Mouse (Mus musculus): ENCODE measurements around the gene Zfp287. TPM values are rescaled to one million over a fixed set of nuclear protein-coding genes. Genes with fewer than 3 reads are reported as not detected.
"Not testable (repeated sequence)": the region's sequence is repeated elsewhere in the genome, so short reads cannot be mapped to it uniquely, and the experiment has no call there.

Zfp287 gene
- polyA plus RNA-seq, 1 experiment from 2014 or later = 14.0 TPM

- 77% methylated on average over 11 of the region's 11 CpGs for WGBS
- Histone ChIP-seq H3K4me2 (replicated peaks; ENCODE audit: low read depth, low read length) (no peak overlapping the region), H3K27ac (ENCODE audit: low read depth, low read length) (no peak overlapping the region), H3K4me1 (replicated peaks; ENCODE audit: control insufficient read depth, insufficient read depth, low read length) (no peaks in the 10 kb centered on the region; the same call in 1 of the 2 replicates), H3K4me3 (ENCODE audit: low read depth, low read length) (no peak overlapping the region), H3K9me3 (ENCODE audit: control insufficient read depth, low read length) (no peaks in the 10 kb centered on the region), H3K9ac (ENCODE audit: low read depth, low read length) (no peak overlapping the region), H3K27me3 (ENCODE audit: control insufficient read depth, insufficient read depth, low read length) (no peaks in the 10 kb centered on the region; the same call in 1 of the 2 replicates), H3K36me3 (ENCODE audit: control insufficient read depth, insufficient read depth, low read length) (no peaks in the 10 kb centered on the region)
- ATAC-seq (ENCODE audit: low FRiP score) = no peak
- DNase-seq (ENCODE audit: low spot score) = no peak
Observed at GRCm38 (mm10) chr11:62752191-62752590, 20.5 kb upstream of the Zfp287 start.

GRCm38 (mm10) chr11:62749445-62749844 is 17.7 kb upstream of the Zfp287 start:
- not testable (repeated sequence) for H3K9me3 ChIP-seq (ENCODE audit: control insufficient read depth, low read length); H3K4me3 ChIP-seq (ENCODE audit: low read depth, low read length); H3K27ac ChIP-seq (ENCODE audit: low read depth, low read length); H3K36me3 ChIP-seq (ENCODE audit: control insufficient read depth, insufficient read depth, low read length); H3K27me3 ChIP-seq (ENCODE audit: control insufficient read depth, insufficient read depth, low read length); H3K9ac ChIP-seq (ENCODE audit: low read depth, low read length); H3K4me1 ChIP-seq (replicated peaks; ENCODE audit: control insufficient read depth, insufficient read depth, low read length); DNase-seq (ENCODE audit: low spot score); H3K4me2 ChIP-seq (replicated peaks; ENCODE audit: low read depth, low read length); ATAC-seq (ENCODE audit: low FRiP score)
- WGBS = 92% methylated on average over 13 of the region's 13 CpGs

GRCm38 (mm10) chr11:62748062-62748461 is 16.4 kb upstream of the Zfp287 start:
- DNase-seq (ENCODE audit: low spot score) (no peak), ATAC-seq (ENCODE audit: low FRiP score) (no peak)
- no peak overlapping the region for H3K9ac ChIP-seq (ENCODE audit: low read depth, low read length)
- no peaks in the 10 kb centered on the region for H3K36me3 ChIP-seq (ENCODE audit: control insufficient read depth, insufficient read depth, low read length)
- H3K4me1 ChIP-seq (replicated peaks; ENCODE audit: control insufficient read depth, insufficient read depth, low read length) = no peaks in the 10 kb centered on the region
- H3K27ac ChIP-seq (ENCODE audit: low read depth, low read length) = no peak overlapping the region
- no peak overlapping the region for H3K4me3 ChIP-seq (ENCODE audit: low read depth, low read length)
- no peaks in the 10 kb centered on the region for H3K9me3 ChIP-seq (ENCODE audit: control insufficient read depth, low read length)
- no peaks in the 10 kb centered on the region; the same call in 1 of the 2 replicates for H3K27me3 ChIP-seq (ENCODE audit: control insufficient read depth, insufficient read depth, low read length)
- no peak overlapping the region for H3K4me2 ChIP-seq (replicated peaks; ENCODE audit: low read depth, low read length)
- WGBS = 68% methylated on average over 4 of the region's 4 CpGs

- Histone ChIP-seq H3K4me2 (replicated peaks; ENCODE audit: low read depth, low read length) (no peak overlapping the region), H3K36me3 (ENCODE audit: control insufficient read depth, insufficient read depth, low read length) (no peaks in the 10 kb centered on the region), H3K4me1 (replicated peaks; ENCODE audit: control insufficient read depth, insufficient read depth, low read length) (no peaks in the 10 kb centered on the region), H3K27ac (ENCODE audit: low read depth, low read length) (no peak overlapping the region), H3K9me3 (ENCODE audit: control insufficient read depth, low read length) (no peaks in the 10 kb centered on the region), H3K4me3 (ENCODE audit: low read depth, low read length) (no peak overlapping the region), H3K9ac (ENCODE audit: low read depth, low read length) (no peak overlapping the region), H3K27me3 (ENCODE audit: control insufficient read depth, insufficient read depth, low read length) (no peaks in the 10 kb centered on the region; the same call in 1 of the 2 replicates)
- DNase-seq (ENCODE audit: low spot score) (no peak), ATAC-seq (ENCODE audit: low FRiP score) (no peak)
- 79% methylated on average over 9 of the region's 9 CpGs for WGBS
Observed at GRCm38 (mm10) chr11:62747227-62747626, 15.5 kb upstream of the Zfp287 start.

- WGBS = 2% methylated on average over 27 of the region's 27 CpGs
- no peak overlapping the region for H3K27ac ChIP-seq (ENCODE audit: low read depth, low read length)
- H3K36me3 ChIP-seq (ENCODE audit: control insufficient read depth, insufficient read depth, low read length) = no peaks in the 10 kb centered on the region
- peak; percentile 69 for ATAC-seq (ENCODE audit: low FRiP score)
- H3K27me3 ChIP-seq (ENCODE audit: control insufficient read depth, insufficient read depth, low read length) = no peaks in the 10 kb centered on the region; the same call in 1 of the 2 replicates
- H3K4me1 ChIP-seq (replicated peaks; ENCODE audit: control insufficient read depth, insufficient read depth, low read length) = no peaks in the 10 kb centered on the region
- H3K9ac ChIP-seq (ENCODE audit: low read depth, low read length) = peak overlapping the region; percentile 23; the same call in 1 of the 2 replicates
- H3K9me3 ChIP-seq (ENCODE audit: control insufficient read depth, low read length) = no peaks in the 10 kb centered on the region
- DNase-seq (ENCODE audit: low spot score) = peak; percentile 76
- peak overlapping the region; percentile 64 for H3K4me2 ChIP-seq (replicated peaks; ENCODE audit: low read depth, low read length)
- peak overlapping the region; percentile 34 for H3K4me3 ChIP-seq (ENCODE audit: low read depth, low read length)
Observed at GRCm38 (mm10) chr11:62746001-62746533, 14.4 kb upstream of the Zfp287 start.

GRCm38 (mm10) chr11:62744103-62744502 is 12.4 kb upstream of the Zfp287 start:
- Histone ChIP-seq H3K4me3 (ENCODE audit: low read depth, low read length) (no peak overlapping the region), H3K9ac (ENCODE audit: low read depth, low read length) (no peak overlapping the region), H3K9me3 (ENCODE audit: control insufficient read depth, low read length) (no peaks in the 10 kb centered on the region), H3K27me3 (ENCODE audit: control insufficient read depth, insufficient read depth, low read length) (no peaks in the 10 kb centered on the region; the same call in 1 of the 2 replicates), H3K4me2 (replicated peaks; ENCODE audit: low read depth, low read length) (no peak overlapping the region), H3K27ac (ENCODE audit: low read depth, low read length) (no peak overlapping the region), H3K36me3 (ENCODE audit: control insufficient read depth, insufficient read depth, low read length) (no peaks in the 10 kb centered on the region), H3K4me1 (replicated peaks; ENCODE audit: control insufficient read depth, insufficient read depth, low read length) (no peaks in the 10 kb centered on the region)
- 50% methylated on average over 5 of the region's 5 CpGs for WGBS
- ATAC-seq (ENCODE audit: low FRiP score) (no peak), DNase-seq (ENCODE audit: low spot score) (peak; percentile 80)

GRCm38 (mm10) chr11:62742261-62742957 is 10.7 kb upstream of the Zfp287 start:
- Histone ChIP-seq H3K9ac (ENCODE audit: low read depth, low read length) (no peak overlapping the region), H3K27ac (ENCODE audit: low read depth, low read length) (no peak overlapping the region), H3K36me3 (ENCODE audit: control insufficient read depth, insufficient read depth, low read length) (no peaks in the 10 kb centered on the region), H3K4me2 (replicated peaks; ENCODE audit: low read depth, low read length) (no peak overlapping the region), H3K9me3 (ENCODE audit: control insufficient read depth, low read length) (no peaks in the 10 kb centered on the region), H3K4me1 (replicated peaks; ENCODE audit: control insufficient read depth, insufficient read depth, low read length) (no peaks in the 10 kb centered on the region), H3K4me3 (ENCODE audit: low read depth, low read length) (no peak overlapping the region), H3K27me3 (ENCODE audit: control insufficient read depth, insufficient read depth, low read length) (no peaks in the 10 kb centered on the region; the same call in 1 of the 2 replicates)
- 72% methylated on average over 10 of the region's 10 CpGs for WGBS
- DNase-seq (ENCODE audit: low spot score) (no peak), ATAC-seq (ENCODE audit: low FRiP score) (no peak)

- WGBS = 92% methylated on average over 2 of the region's 2 CpGs
- ATAC-seq (ENCODE audit: low FRiP score) = no peak
Observed at GRCm38 (mm10) chr11:62741186-62741585, 9.5 kb upstream of the Zfp287 start.

GRCm38 (mm10) chr11:62732665-62733064 is 960 bp upstream of the Zfp287 start:
- H3K27ac ChIP-seq (ENCODE audit: low read depth, low read length) = no peak overlapping the region
- no peak overlapping the region for H3K9ac ChIP-seq (ENCODE audit: low read depth, low read length)
- H3K4me1 ChIP-seq (replicated peaks; ENCODE audit: control insufficient read depth, insufficient read depth, low read length) = no peaks in the 10 kb centered on the region
- 90% methylated on average over 3 of the region's 3 CpGs for WGBS
- no peaks in the 10 kb centered on the region for H3K27me3 ChIP-seq (ENCODE audit: control insufficient read depth, insufficient read depth, low read length)
- no peaks in the 10 kb centered on the region for H3K36me3 ChIP-seq (ENCODE audit: control insufficient read depth, insufficient read depth, low read length)
- H3K9me3 ChIP-seq (ENCODE audit: control insufficient read depth, low read length) = no peaks in the 10 kb centered on the region
- no peak overlapping the region for H3K4me2 ChIP-seq (replicated peaks; ENCODE audit: low read depth, low read length)
- ATAC-seq (ENCODE audit: low FRiP score) (no peak), DNase-seq (ENCODE audit: low spot score) (no peak)
- H3K4me3 ChIP-seq (ENCODE audit: low read depth, low read length) = no peak overlapping the region

More at GRCm38 (mm10) chr11:62741186-62741585, 9.5 kb upstream of the Zfp287 start:
- no peak overlapping the region for H3K9ac ChIP-seq (ENCODE audit: low read depth, low read length)
- DNase-seq (ENCODE audit: low spot score) = no peak
- H3K27me3 ChIP-seq (ENCODE audit: control insufficient read depth, insufficient read depth, low read length) = no peaks in the 10 kb centered on the region
- no peak overlapping the region for H3K27ac ChIP-seq (ENCODE audit: low read depth, low read length)
- H3K36me3 ChIP-seq (ENCODE audit: control insufficient read depth, insufficient read depth, low read length) = no peaks in the 10 kb centered on the region
- no peak overlapping the region for H3K4me3 ChIP-seq (ENCODE audit: low read depth, low read length)
- no peaks in the 10 kb centered on the region for H3K9me3 ChIP-seq (ENCODE audit: control insufficient read depth, low read length)
- H3K4me2 ChIP-seq (replicated peaks; ENCODE audit: low read depth, low read length) = no peak overlapping the region
- H3K4me1 ChIP-seq (replicated peaks; ENCODE audit: control insufficient read depth, insufficient read depth, low read length) = no peaks in the 10 kb centered on the region

Data from hindbrain, embryonic 11.5 days (tissue).